Mouse (Mus musculus): ENCODE results near the gene Pdk2.
A peak's percentile ranks its signal among the peaks of the same experiment; 100 is the strongest.

- TF ChIP-seq CTCF (IDR thresholded peaks at IDR 0.05; ENCODE audit: low read depth, low read length) = peak; percentile 63
- no peak for TF ChIP-seq POLR2A (IDR thresholded peaks at IDR 0.05; ENCODE audit: insufficient read depth, low read length)
Measured at GRCm38 (mm10) chr11:95042096-95042495, 942 bp upstream of the Pdk2 start.
